Mouse (Mus musculus): Measurements from ENCODE around the gene Kmt2c. TPM values are rescaled to one million over a fixed set of nuclear protein-coding genes. Genes with fewer than 3 reads are reported as not detected.

Kmt2c gene
- total and polyA plus RNA-seq, 3 experiments, result 23.8 to 34.0 (median 26.2) TPM

- H3K27ac ChIP-seq (ENCODE audit: control insufficient read depth, low read depth, low read length), result no peak overlapping the region
- no peaks in the 10 kb centered on the region for H3K79me2 ChIP-seq (ENCODE audit: control insufficient read depth, insufficient read depth, low read length, poor library complexity)
- no peaks in the 10 kb centered on the region for H3K9me3 ChIP-seq (replicated peaks; ENCODE audit: insufficient read depth, low read length)
- H3K27me3 ChIP-seq (ENCODE audit: control insufficient read depth in 1 of 2, insufficient read depth in 2 of 2, low read length in 2 of 2), result no peaks in the 10 kb centered on the region
- H3K36me3 ChIP-seq (ENCODE audit: control insufficient read depth in 1 of 2, insufficient read depth in 2 of 2, low read length in 2 of 2), result no peaks in the 10 kb centered on the region
- H3K4me1 ChIP-seq (ENCODE audit: control insufficient read depth in 1 of 2, insufficient read depth in 2 of 2, low read length in 2 of 2), result no peaks in the 10 kb centered on the region
- DNase-seq (ENCODE audit: low read depth, low spot score), result no peak
- no peak overlapping the region for H3K9ac ChIP-seq (ENCODE audit: control insufficient read depth, low read depth, low read length, poor library complexity, severe bottlenecking)
- TF ChIP-seq ETS1 (IDR thresholded peaks at IDR 0.05; ENCODE audit: low read depth, low read length) (no peak), POLR2AphosphoS5 (IDR thresholded peaks at IDR 0.05; ENCODE audit: borderline replicate concordance, low read depth, low read length) (peak; percentile 75; the same call in 1 of the 2 replicates)
- no peak overlapping the region for H3K4me3 ChIP-seq (ENCODE audit: control insufficient read depth in 1 of 2, insufficient read depth in 1 of 2, low read depth in 2 of 2, low read length in 2 of 2)
Measured at GRCm38 (mm10) chr5:25546912-25547311, 48.3 kb upstream of the Kmt2c start.

GRCm38 (mm10) chr5:25544566-25544965 lies 46.0 kb upstream of the Kmt2c start:
- no peaks in the 10 kb centered on the region for H3K4me1 ChIP-seq (ENCODE audit: control insufficient read depth in 1 of 2, insufficient read depth in 2 of 2, low read length in 2 of 2)
- no peaks in the 10 kb centered on the region for H3K36me3 ChIP-seq (ENCODE audit: control insufficient read depth in 1 of 2, insufficient read depth in 2 of 2, low read length in 2 of 2)
- H3K9ac ChIP-seq (ENCODE audit: control insufficient read depth, low read depth, low read length, poor library complexity, severe bottlenecking), result no peak overlapping the region
- no peak overlapping the region for H3K27ac ChIP-seq (ENCODE audit: control insufficient read depth, low read depth, low read length)
- no peaks in the 10 kb centered on the region for H3K79me2 ChIP-seq (ENCODE audit: control insufficient read depth, insufficient read depth, low read length, poor library complexity)
- TF ChIP-seq GABPA (IDR thresholded peaks at IDR 0.05; ENCODE audit: low read depth, low read length), result no peak
- no peak for TF ChIP-seq KAT2A (conservative IDR thresholded peaks at IDR 0.05; ENCODE audit: low read depth, low read length)
- no peak for TF ChIP-seq EP300 (IDR thresholded peaks at IDR 0.05; ENCODE audit: low read depth in 1 of 2, low read length in 2 of 2)
- no peak for TF ChIP-seq CHD1 (IDR thresholded peaks at IDR 0.05; ENCODE audit: low read depth, low read length)
- no peak for TF ChIP-seq MEF2A (IDR thresholded peaks at IDR 0.05; ENCODE audit: extremely low read depth, insufficient replicate concordance, low read depth, low read length, poor library complexity, severe bottlenecking)
- no peak for TF ChIP-seq RCOR1 (IDR thresholded peaks at IDR 0.05; ENCODE audit: low read depth, low read length)
- no peak for TF ChIP-seq TCF12 (IDR thresholded peaks at IDR 0.05; ENCODE audit: low read depth, low read length)
- no peak for TF ChIP-seq JUND (IDR thresholded peaks at IDR 0.05; ENCODE audit: low read depth, low read length)
- TF ChIP-seq HCFC1 (IDR thresholded peaks at IDR 0.05; ENCODE audit: low read depth, low read length), result no peak
- TF ChIP-seq UBTF (IDR thresholded peaks at IDR 0.05; ENCODE audit: borderline replicate concordance, insufficient read depth, low read depth, low read length), result no peak
- TF ChIP-seq NRF1 (IDR thresholded peaks at IDR 0.05; ENCODE audit: insufficient read depth, low read depth, low read length, poor library complexity, severe bottlenecking), result no peak
- TF ChIP-seq TAL1 (IDR thresholded peaks at IDR 0.05; ENCODE audit: low read length), result no peak
- H3K4me3 ChIP-seq (ENCODE audit: control insufficient read depth in 1 of 2, insufficient read depth in 1 of 2, low read depth in 2 of 2, low read length in 2 of 2), result no peak overlapping the region
- no peaks in the 10 kb centered on the region for H3K9me3 ChIP-seq (replicated peaks; ENCODE audit: insufficient read depth, low read length)
- no peak for DNase-seq (ENCODE audit: low read depth, low spot score)
- no peaks in the 10 kb centered on the region for H3K27me3 ChIP-seq (ENCODE audit: control insufficient read depth in 1 of 2, insufficient read depth in 2 of 2, low read length in 2 of 2)

GRCm38 (mm10) chr5:25544061-25544460 lies 45.5 kb upstream of the Kmt2c start:
- no peaks in the 10 kb centered on the region for H3K9me3 ChIP-seq (replicated peaks; ENCODE audit: insufficient read depth, low read length)
- no peaks in the 10 kb centered on the region for H3K79me2 ChIP-seq (ENCODE audit: control insufficient read depth, insufficient read depth, low read length, poor library complexity)
- H3K4me3 ChIP-seq (ENCODE audit: control insufficient read depth in 1 of 2, insufficient read depth in 1 of 2, low read depth in 2 of 2, low read length in 2 of 2), result no peak overlapping the region
- no peaks in the 10 kb centered on the region for H3K36me3 ChIP-seq (ENCODE audit: control insufficient read depth in 1 of 2, insufficient read depth in 2 of 2, low read length in 2 of 2)
- no peak overlapping the region for H3K27ac ChIP-seq (ENCODE audit: control insufficient read depth, low read depth, low read length)
- H3K27me3 ChIP-seq (ENCODE audit: control insufficient read depth in 1 of 2, insufficient read depth in 2 of 2, low read length in 2 of 2), result no peaks in the 10 kb centered on the region
- H3K4me1 ChIP-seq (ENCODE audit: control insufficient read depth in 1 of 2, insufficient read depth in 2 of 2, low read length in 2 of 2), result no peaks in the 10 kb centered on the region
- H3K9ac ChIP-seq (ENCODE audit: control insufficient read depth, low read depth, low read length, poor library complexity, severe bottlenecking), result no peak overlapping the region
- no peak for DNase-seq (ENCODE audit: low read depth, low spot score)
- TF ChIP-seq MAX (IDR thresholded peaks at IDR 0.05; ENCODE audit: low read length), result no peak
